Mouse (Mus musculus) intestine, embryonic 16.5 days (tissue): ENCODE measurements at regions not wholly inside any gene's neighbourhood (a gene's known extent, or its start where the extent isn't known, plus 50 kb on each side); places are given as distances from the start of the nearest gene placed in this dataset.

Experiments used
- ATAC-seq: fragments of 200-750 bp; cut with Nextera tagmentation; 2 replicates; pipeline ENCODE4 v1.8.0; 2017; ENCODE audit warnings: moderate TSS enrichment, moderate library complexity
- H3K27ac ChIP-seq: fragments of 300-500 bp; sonication (generic); 2 replicates; pipeline ENCODE4 v1.5.1; 2014; ENCODE audit warnings: mild to moderate bottlenecking, low read length
- H3K27me3 ChIP-seq: fragments of 300-500 bp; sonication (generic); replicated peaks from 2 replicates; pipeline ENCODE4 v1.6.1; 2014; ENCODE audit warnings: low read length, control low read depth, mixed read lengths; ENCODE audit not compliant: control insufficient read depth, insufficient read depth
- H3K36me3 ChIP-seq: fragments of 300-500 bp; sonication (generic); 2 replicates; pipeline ENCODE4 v1.6.1; 2014; ENCODE audit warnings: low read length, control low read depth; ENCODE audit not compliant: control insufficient read depth, insufficient read depth
- H3K4me1 ChIP-seq: fragments of 300-500 bp; sonication (generic); 2 replicates; pipeline ENCODE4 v1.6.1; 2014; ENCODE audit warnings: low read length, control low read depth, mixed read lengths; ENCODE audit not compliant: control insufficient read depth, insufficient read depth
- H3K4me2 ChIP-seq: fragments of 300-500 bp; sonication (generic); 2 replicates; pipeline ENCODE4 v1.6.1; 2014; ENCODE audit warnings: low read depth, low read length, control low read depth
- H3K4me3 ChIP-seq: fragments of 300-500 bp; sonication (generic); 2 replicates; pipeline ENCODE4 v1.5.1; 2014; ENCODE audit warnings: mild to moderate bottlenecking, low read length
- H3K9ac ChIP-seq: fragments of 300-500 bp; sonication (generic); 2 replicates; pipeline ENCODE4 v1.6.1; 2014; ENCODE audit warnings: low read depth, low read length
- H3K9me3 ChIP-seq: fragments of 300-500 bp; sonication (generic); 2 replicates; pipeline ENCODE4 v1.6.1; 2016; ENCODE audit warnings: low read length, control low read depth; ENCODE audit not compliant: control insufficient read depth
- WGBS: fragments of 180-500 bp; shearing (Covaris S2); extraction: QIAGEN DNeasy Blood & Tissue Kit; methylation state at CpG from one replicate; pipeline ENCODE4 v1.1.7; 2014; 5-methylcytosine and 5-hydroxymethylcytosine counted together

DNA sequence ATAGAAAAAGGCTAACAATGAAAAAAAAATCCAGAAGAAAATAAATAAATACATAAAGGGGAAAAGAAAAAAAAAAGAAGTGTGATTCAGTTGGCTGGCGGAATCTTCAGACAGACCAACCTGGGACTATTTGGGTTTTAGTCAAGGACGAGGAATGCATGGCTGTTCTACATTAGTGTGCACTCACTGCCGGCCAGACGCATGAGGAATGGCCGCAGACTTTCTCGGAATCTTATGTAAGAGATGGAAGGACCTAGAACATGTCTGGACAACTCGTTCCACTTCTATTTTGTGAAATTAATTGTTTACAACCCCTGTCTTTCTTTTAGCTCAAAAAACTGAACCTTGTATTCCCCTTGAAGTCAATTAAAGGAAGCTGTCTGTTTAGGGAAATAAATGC lies 103.4 kb downstream of the Tmem170b start:
- no peak overlapping the region for H3K27ac ChIP-seq

DNA sequence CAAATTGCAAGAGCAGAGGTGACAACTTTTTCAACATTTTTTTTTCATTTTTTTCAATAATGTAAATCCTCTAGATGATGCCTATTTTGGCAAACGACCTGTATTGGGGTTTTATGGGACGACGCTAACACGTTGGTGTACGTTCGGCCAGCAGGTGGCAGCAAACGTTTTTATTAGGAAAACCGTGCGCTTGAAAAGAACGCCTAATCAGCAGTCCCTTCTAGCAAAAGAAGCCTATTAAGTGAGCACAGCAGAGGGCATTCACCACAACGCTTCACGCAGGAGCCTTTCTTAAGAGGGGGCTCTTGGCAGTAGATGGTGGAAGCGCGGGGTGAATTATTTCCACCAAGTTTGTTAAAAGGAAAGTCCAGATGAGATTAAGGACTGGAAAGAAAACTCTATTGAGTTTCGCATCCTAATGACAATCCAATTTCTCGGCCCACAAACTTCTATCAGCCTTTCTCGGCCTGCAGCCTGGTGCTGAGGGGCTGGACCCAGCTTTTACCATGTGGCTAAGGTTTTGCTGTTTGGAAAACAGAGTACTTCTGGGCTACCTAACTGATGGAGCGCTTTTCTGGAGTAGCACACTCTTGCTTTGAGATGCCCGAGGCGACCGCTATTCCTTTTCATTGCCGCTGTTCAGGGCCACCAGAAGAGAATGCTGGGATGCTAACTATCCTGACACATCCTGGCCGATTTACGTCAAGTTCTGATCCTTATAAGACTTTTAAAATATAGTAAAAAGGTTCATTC lies 103.9 kb downstream of the Tmem170b start:
- Histone ChIP-seq H3K4me3 (no peak overlapping the region), H3K4me2 (no peak overlapping the region), H3K9ac (no peak overlapping the region), H3K4me1 (no peaks in the 10 kb centered on the region), H3K9me3 (no peaks in the 10 kb centered on the region), H3K27ac (no peak overlapping the region), H3K27me3 (no peaks in the 10 kb centered on the region), H3K36me3 (no peaks in the 10 kb centered on the region)
- 40% methylated on average over 24 of the region's 24 CpGs for WGBS
- 0 out of 2 replicates have a peak, but pooled peaks have one; percentile 21 for ATAC-seq

More for the DNA sequence above, 103.4 kb downstream of the Tmem170b start:
- Histone ChIP-seq H3K4me1 (no peaks in the 10 kb centered on the region), H3K9ac (no peak overlapping the region), H3K27me3 (no peaks in the 10 kb centered on the region), H3K36me3 (no peaks in the 10 kb centered on the region), H3K4me2 (no peak overlapping the region), H3K4me3 (no peak overlapping the region), H3K9me3 (no peaks in the 10 kb centered on the region)
- no peak for ATAC-seq
- 59% methylated on average over 7 of the region's 7 CpGs for WGBS

DNA sequence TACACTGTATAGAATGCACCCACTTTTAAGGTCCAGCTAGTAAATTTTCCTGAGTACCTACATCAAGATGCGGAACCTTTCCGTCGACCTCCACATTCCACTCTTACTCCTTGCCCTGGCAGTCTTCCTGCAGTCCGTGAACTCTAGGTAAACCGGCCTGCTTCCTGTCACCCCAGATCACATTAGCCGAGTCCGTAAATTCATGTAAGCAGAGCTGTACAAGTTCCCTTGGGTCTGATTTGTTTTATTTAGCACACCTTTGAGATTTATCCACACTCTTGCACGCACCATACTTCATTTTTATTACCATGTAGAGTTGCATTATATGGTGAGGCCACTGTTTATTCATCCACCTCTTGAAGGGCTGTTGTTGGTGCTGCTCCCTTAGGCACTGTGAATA lies 106.9 kb downstream of the Tmem170b start:
- Histone ChIP-seq H3K27ac (no peak overlapping the region), H3K36me3 (no peaks in the 10 kb centered on the region), H3K4me1 (no peaks in the 10 kb centered on the region), H3K9me3 (no peaks in the 10 kb centered on the region), H3K4me3 (no peak overlapping the region), H3K27me3 (no peaks in the 10 kb centered on the region), H3K4me2 (no peak overlapping the region), H3K9ac (no peak overlapping the region)
- no peak for ATAC-seq
- 50% methylated on average over 8 of the region's 8 CpGs for WGBS
